Mouse (Mus musculus) hindbrain, embryonic 10.5 days (tissue): ENCODE measurements at regions not wholly inside any gene's neighbourhood (a gene's known extent, or its start where the extent isn't known, plus 50 kb on each side); places are given as distances from the start of the nearest gene placed in this dataset.

Source experiments
- DNase-seq: peaks from one replicate; pipeline ENCODE4 v3.0.0-alpha.2; 2017; ENCODE audit warnings: low spot score
- H3K27ac ChIP-seq: fragments of 300-500 bp; sonication (generic); 2 replicates; pipeline ENCODE4 v1.5.1; 2016; ENCODE audit warnings: mild to moderate bottlenecking, moderate library complexity
- H3K27me3 ChIP-seq: fragments of 300-500 bp; sonication (generic); 2 replicates; pipeline ENCODE4 v1.6.1; 2016; ENCODE audit warnings: mild to moderate bottlenecking; ENCODE audit not compliant: poor library complexity, insufficient read depth, severe bottlenecking
- H3K36me3 ChIP-seq: fragments of 300-500 bp; sonication (generic); 2 replicates; pipeline ENCODE4 v1.6.1; 2016; ENCODE audit warnings: mild to moderate bottlenecking, moderate library complexity
- H3K4me1 ChIP-seq: fragments of 300-500 bp; sonication (generic); replicated peaks from 2 replicates; pipeline ENCODE4 v1.6.1; 2016; ENCODE audit warnings: mild to moderate bottlenecking
- H3K4me3 ChIP-seq: fragments of 300-500 bp; sonication (generic); 2 replicates; pipeline ENCODE4 v1.5.1; 2016; ENCODE audit warnings: mild to moderate bottlenecking, moderate library complexity
- H3K9me3 ChIP-seq: fragments of 300-500 bp; sonication (generic); 2 replicates; pipeline ENCODE4 v1.6.1; 2016; ENCODE audit warnings: mild to moderate bottlenecking, moderate library complexity
- WGBS: fragments of 180-500 bp; shearing (Covaris S2); methylation state at CpG from one replicate; pipeline ENCODE4 v1.1.7; 2016; 5-methylcytosine and 5-hydroxymethylcytosine counted together

GRCm38 (mm10) chr3:148762541-148763225 lies 227.7 kb downstream of the Adgrl2 start:
- no peak overlapping the region for H3K4me3 ChIP-seq
- H3K27ac ChIP-seq, result no peak overlapping the region
- no peaks in the 10 kb centered on the region for H3K27me3 ChIP-seq
- no peaks in the 10 kb centered on the region for H3K36me3 ChIP-seq
- 83% methylated on average over 11 of the region's 11 CpGs for WGBS
- H3K4me1 ChIP-seq, result no peaks in the 10 kb centered on the region
- H3K9me3 ChIP-seq, result no peaks in the 10 kb centered on the region
- DNase-seq, result no peak

GRCm38 (mm10) chr3:148761586-148761985 lies 228.8 kb downstream of the Adgrl2 start:
- Histone ChIP-seq H3K27ac (no peak overlapping the region), H3K4me1 (no peaks in the 10 kb centered on the region), H3K9me3 (no peaks in the 10 kb centered on the region), H3K4me3 (no peak overlapping the region), H3K27me3 (no peaks in the 10 kb centered on the region), H3K36me3 (no peaks in the 10 kb centered on the region)
- no peak for DNase-seq

DNA sequence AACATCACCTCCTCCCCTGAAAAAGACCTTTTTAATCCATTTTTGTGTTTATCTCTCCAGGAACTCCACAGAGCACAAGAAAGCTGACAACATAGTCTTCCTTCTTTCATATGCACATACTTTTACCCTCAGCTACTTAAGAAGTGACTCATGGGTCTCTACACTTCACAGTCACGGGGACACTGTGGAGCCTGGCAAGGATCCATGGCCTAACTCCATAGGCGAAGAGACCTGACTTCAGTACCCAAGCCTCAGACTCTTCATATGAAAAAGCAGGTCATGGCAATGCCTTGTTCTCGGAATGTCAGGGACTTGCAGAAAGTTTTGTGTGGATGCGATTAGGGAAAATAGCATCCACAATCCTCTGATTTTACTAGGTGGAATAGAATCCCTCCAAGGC lies 230.9 kb downstream of the Adgrl2 start:
- H3K27ac ChIP-seq, result no peak overlapping the region
- no peak for DNase-seq
- H3K4me1 ChIP-seq, result no peaks in the 10 kb centered on the region
- no peak overlapping the region for H3K4me3 ChIP-seq
- H3K27me3 ChIP-seq, result no peaks in the 10 kb centered on the region
- no peaks in the 10 kb centered on the region for H3K9me3 ChIP-seq
- H3K36me3 ChIP-seq, result no peaks in the 10 kb centered on the region
- WGBS, result 89% methylated on average over 4 of the region's 4 CpGs

GRCm38 (mm10) chr3:148746234-148746633 lies 244.1 kb downstream of the Adgrl2 start:
- DNase-seq, result no peak
- Histone ChIP-seq H3K9me3 (no peaks in the 10 kb centered on the region), H3K4me3 (no peak overlapping the region), H3K4me1 (no peaks in the 10 kb centered on the region), H3K36me3 (no peaks in the 10 kb centered on the region), H3K27ac (no peak overlapping the region), H3K27me3 (no peaks in the 10 kb centered on the region)
- 84% methylated on average over 3 of the region's 3 CpGs for WGBS

DNA sequence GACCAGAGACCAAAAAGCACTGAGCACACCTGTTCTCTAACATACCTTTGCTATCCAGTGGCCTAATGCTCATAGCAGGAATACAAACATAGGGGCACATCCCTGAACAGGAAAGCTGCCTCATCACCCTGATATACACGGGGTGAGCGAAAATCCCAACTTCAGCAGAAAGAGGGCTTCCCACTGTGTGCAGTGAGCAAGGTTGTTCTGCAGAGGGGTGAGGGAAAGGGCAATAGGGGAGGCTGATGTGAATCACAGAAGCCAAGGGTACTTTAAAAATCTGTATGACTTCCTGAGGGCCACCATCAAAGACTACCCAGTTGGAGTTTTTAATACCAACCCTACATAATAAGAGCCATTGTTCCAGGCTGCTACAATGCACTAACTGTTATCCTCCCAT lies 245.7 kb downstream of the Adgrl2 start:
- 59% methylated on average over 2 of the region's 2 CpGs for WGBS
- DNase-seq, result no peak
- Histone ChIP-seq H3K4me3 (no peak overlapping the region), H3K27me3 (no peaks in the 10 kb centered on the region), H3K4me1 (no peaks in the 10 kb centered on the region), H3K9me3 (no peaks in the 10 kb centered on the region), H3K36me3 (no peaks in the 10 kb centered on the region), H3K27ac (no peak overlapping the region)

DNA sequence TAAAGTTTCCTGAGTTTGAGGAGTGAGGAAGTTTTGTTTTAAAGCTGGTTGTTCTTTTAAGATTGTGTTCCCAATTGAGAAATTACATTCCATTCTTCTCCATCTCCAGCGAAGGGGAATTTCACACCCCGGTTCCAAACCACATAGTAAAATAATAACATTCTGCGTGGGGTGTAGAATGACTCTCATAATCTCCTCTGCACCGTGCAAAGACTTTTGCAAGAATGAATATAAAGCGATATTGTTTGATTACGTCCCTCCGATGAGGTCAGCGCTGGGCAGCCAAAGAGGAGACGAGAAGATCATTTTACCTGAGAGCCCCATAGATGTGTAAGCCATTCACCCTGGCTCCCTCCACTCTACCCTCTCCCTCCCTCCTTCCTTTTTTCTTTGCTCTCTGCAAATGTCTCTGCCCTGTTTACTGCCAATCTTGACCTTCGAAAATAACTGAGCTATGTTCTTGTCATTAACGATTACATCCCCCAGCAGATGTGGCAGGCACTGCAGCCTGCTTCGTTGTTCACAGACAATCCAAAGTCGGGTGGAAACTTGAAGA lies 256.1 kb downstream of the Adgrl2 start:
- DNase-seq, result no peak
- WGBS, result 82% methylated on average over 13 of the region's 13 CpGs
- Histone ChIP-seq H3K4me3 (no peak overlapping the region), H3K9me3 (no peaks in the 10 kb centered on the region), H3K36me3 (no peaks in the 10 kb centered on the region), H3K27me3 (no peaks in the 10 kb centered on the region), H3K4me1 (peaks cover 10% of the 10 kb centered on the region; the same call in 1 of the 2 replicates), H3K27ac (no peak overlapping the region)

DNA sequence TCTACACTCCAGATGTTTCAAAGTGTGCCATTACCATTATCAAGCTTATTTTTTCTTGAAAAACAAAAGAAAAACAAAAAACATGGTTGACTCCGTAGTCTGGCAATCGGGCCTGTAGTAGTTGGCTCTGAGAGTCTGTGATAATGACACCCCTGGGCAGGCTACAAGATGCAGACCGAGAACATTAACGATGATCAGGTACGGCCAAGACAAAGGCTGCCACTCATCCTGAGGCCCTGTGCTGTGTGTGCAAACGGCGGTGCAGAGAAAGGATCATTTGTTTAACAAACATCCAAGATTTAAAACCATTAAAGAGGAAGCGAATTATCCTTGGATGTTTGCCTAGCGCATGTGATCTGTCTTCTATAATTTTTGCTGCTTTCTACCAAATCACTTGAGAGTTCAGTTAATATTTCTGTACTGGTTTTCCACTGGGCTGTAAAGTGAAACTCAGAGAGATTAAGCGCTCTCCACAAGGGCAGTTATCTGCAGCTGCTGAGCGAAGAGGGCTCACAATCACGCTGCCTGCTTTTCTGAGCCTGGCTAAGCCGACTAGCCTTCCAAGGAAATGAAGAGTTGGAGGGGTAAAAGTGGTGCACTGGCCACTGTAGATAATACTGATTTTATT lies 257.0 kb downstream of the Adgrl2 start:
- H3K9me3 ChIP-seq, result no peaks in the 10 kb centered on the region
- H3K27me3 ChIP-seq, result no peaks in the 10 kb centered on the region
- no peak overlapping the region for H3K27ac ChIP-seq
- no peaks in the 10 kb centered on the region for H3K36me3 ChIP-seq
- H3K4me1 ChIP-seq, result peaks cover 14% of the 10 kb centered on the region; the same call in 1 of the 2 replicates
- H3K4me3 ChIP-seq, result no peak overlapping the region
- 77% methylated on average over 13 of the region's 13 CpGs for WGBS
- DNase-seq, result no peak

- Histone ChIP-seq H3K36me3 (no peaks in the 10 kb centered on the region), H3K4me1 (peaks cover 14% of the 10 kb centered on the region; the same call in 1 of the 2 replicates), H3K9me3 (no peaks in the 10 kb centered on the region), H3K4me3 (no peak overlapping the region), H3K27me3 (no peaks in the 10 kb centered on the region), H3K27ac (no peak overlapping the region)
- 95% methylated on average over 3 of the region's 3 CpGs for WGBS
- DNase-seq, result no peak
Observed at GRCm38 (mm10) chr3:148731436-148731835, 258.9 kb downstream of the Adgrl2 start.

GRCm38 (mm10) chr3:148729242-148729680 lies 261.1 kb downstream of the Adgrl2 start:
- H3K27ac ChIP-seq, result no peak overlapping the region
- 77% methylated on average over 7 of the region's 7 CpGs for WGBS
- H3K9me3 ChIP-seq, result peaks cover 4% of the 10 kb centered on the region
- DNase-seq, result no peak
- no peak overlapping the region for H3K4me3 ChIP-seq
- no peaks in the 10 kb centered on the region for H3K27me3 ChIP-seq
- H3K36me3 ChIP-seq, result no peaks in the 10 kb centered on the region
- peaks cover 14% of the 10 kb centered on the region; the same call in 1 of the 2 replicates for H3K4me1 ChIP-seq

DNA sequence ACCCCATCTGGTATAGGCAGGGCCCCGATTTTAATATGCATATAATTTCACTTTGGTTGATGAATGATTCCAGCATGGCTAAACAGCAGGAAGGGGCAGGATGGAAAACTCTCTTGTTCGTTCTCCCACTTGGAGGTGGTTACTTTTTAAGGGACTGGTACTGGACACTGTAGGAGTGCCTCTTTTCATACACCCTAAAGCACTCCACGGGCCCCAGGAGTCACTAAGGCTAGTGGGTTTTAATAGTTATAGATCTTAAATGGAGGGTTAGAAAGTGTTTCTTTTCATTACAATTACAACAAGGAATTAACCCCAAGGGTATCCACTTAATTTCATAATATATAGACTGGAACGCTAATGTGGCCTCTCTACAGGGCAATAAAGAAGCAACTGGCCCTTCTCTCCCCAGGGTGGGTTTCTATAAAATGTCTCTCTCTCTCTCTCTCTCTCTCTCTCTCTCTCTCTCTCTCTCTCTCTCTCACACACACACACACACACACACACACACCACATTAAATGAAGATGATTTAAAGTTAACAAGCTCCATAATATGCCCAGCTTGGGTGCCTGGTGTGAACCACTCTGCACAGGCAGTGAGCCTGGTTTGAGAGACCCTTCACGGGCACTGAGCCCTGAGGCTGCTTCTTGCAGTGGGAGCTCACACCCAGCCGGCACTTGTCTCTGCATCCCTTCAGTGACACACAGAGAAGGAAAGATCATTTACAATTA lies 261.7 kb downstream of the Adgrl2 start:
- H3K4me3 ChIP-seq, result no peak overlapping the region
- no peak overlapping the region for H3K27ac ChIP-seq
- H3K9me3 ChIP-seq, result peaks cover 5% of the 10 kb centered on the region
- no peaks in the 10 kb centered on the region for H3K27me3 ChIP-seq
- DNase-seq, result no peak
- H3K36me3 ChIP-seq, result no peaks in the 10 kb centered on the region
- H3K4me1 ChIP-seq, result peaks cover 14% of the 10 kb centered on the region; the same call in 1 of the 2 replicates
- WGBS, result 80% methylated on average over 6 of the region's 6 CpGs

GRCm38 (mm10) chr3:148726596-148727331 lies 263.6 kb downstream of the Adgrl2 start:
- H3K4me1 ChIP-seq, result peaks cover 14% of the 10 kb centered on the region; the same call in 1 of the 2 replicates
- no peak for DNase-seq
- 61% methylated on average over 10 of the region's 10 CpGs for WGBS

GRCm38 (mm10) chr3:148696555-148696954 lies 293.8 kb downstream of the Adgrl2 start:
- no peak for DNase-seq
- no peaks in the 10 kb centered on the region for H3K4me1 ChIP-seq
- H3K27me3 ChIP-seq, result no peaks in the 10 kb centered on the region
- WGBS, result 83% methylated on average over 7 of the region's 7 CpGs
- H3K9me3 ChIP-seq, result no peaks in the 10 kb centered on the region
- no peak overlapping the region for H3K4me3 ChIP-seq
- no peaks in the 10 kb centered on the region for H3K36me3 ChIP-seq
- H3K27ac ChIP-seq, result no peak overlapping the region

More at GRCm38 (mm10) chr3:148726596-148727331, 263.6 kb downstream of the Adgrl2 start:
- Histone ChIP-seq H3K4me3 (no peak overlapping the region), H3K27ac (no peak overlapping the region), H3K9me3 (peaks cover 5% of the 10 kb centered on the region), H3K27me3 (no peaks in the 10 kb centered on the region), H3K36me3 (no peaks in the 10 kb centered on the region)
